Mouse (Mus musculus): ENCODE data around the gene Pdgfa.

Pdgfa gene

GRCm38 (mm10) chr5:138994786-138995720, 2.1 kb downstream of the Pdgfa start:
- DNase-seq: peak; percentile 99

GRCm38 (mm10) chr5:138994108-138994785, 2.9 kb downstream of the Pdgfa start:
- no peak for DNase-seq

- peak; percentile 94 for DNase-seq
Measured at GRCm38 (mm10) chr5:138993371-138994107, 3.6 kb downstream of the Pdgfa start.

GRCm38 (mm10) chr5:138992611-138993370, 4.4 kb downstream of the Pdgfa start:
- no peak for DNase-seq

- no peak for DNase-seq
Measured at GRCm38 (mm10) chr5:138991734-138992133, 5.4 kb downstream of the Pdgfa start.

GRCm38 (mm10) chr5:138990659-138991380, 6.3 kb downstream of the Pdgfa start:
- DNase-seq: peak; percentile 93

- no peak for DNase-seq
Measured at GRCm38 (mm10) chr5:138989567-138989966, 7.6 kb downstream of the Pdgfa start.

- DNase-seq: peak; percentile 98
Measured at GRCm38 (mm10) chr5:138988764-138989163, 8.4 kb downstream of the Pdgfa start.

GRCm38 (mm10) chr5:138987994-138988393, 9.2 kb downstream of the Pdgfa start:
- no peak for DNase-seq

GRCm38 (mm10) chr5:138981921-138982320, 15.2 kb downstream of the Pdgfa start:
- DNase-seq: peak; percentile 79

- peak; percentile 91 for DNase-seq
Measured at GRCm38 (mm10) chr5:138980608-138981007, 16.6 kb downstream of the Pdgfa start.

- DNase-seq: peak; percentile 92
Measured at GRCm38 (mm10) chr5:138979840-138980239, 17.3 kb downstream of the Pdgfa start.

GRCm38 (mm10) chr5:138977759-138978158, 19.4 kb downstream of the Pdgfa start:
- no peak for DNase-seq

GRCm38 (mm10) chr5:138974911-138975485, 22.2 kb downstream of the Pdgfa start:
- no peak for DNase-seq

GRCm38 (mm10) chr5:138973480-138973879, 23.7 kb downstream of the Pdgfa start:
- DNase-seq: peak; percentile 85

- no peak for DNase-seq
Measured at GRCm38 (mm10) chr5:138971405-138971804, 25.8 kb downstream of the Pdgfa start.

- DNase-seq: peak; percentile 96
Measured at GRCm38 (mm10) chr5:138970056-138970490, 27.1 kb downstream of the Pdgfa start.

GRCm38 (mm10) chr5:138966033-138966724, 31.0 kb downstream of the Pdgfa start:
- DNase-seq: no peak

GRCm38 (mm10) chr5:138965590-138965989, 31.6 kb downstream of the Pdgfa start:
- DNase-seq: no peak

GRCm38 (mm10) chr5:138956427-138956833, 40.7 kb downstream of the Pdgfa start:
- DNase-seq: peak; percentile 95

GRCm38 (mm10) chr5:138953986-138954385, 43.2 kb downstream of the Pdgfa start:
- DNase-seq: no peak
